Mouse (Mus musculus): ENCODE data around the gene Sec14l3. TPM values are rescaled to one million over a fixed set of nuclear protein-coding genes. Genes with fewer than 3 reads are reported as not detected.

Sec14l3 gene
- total RNA-seq, 1 experiment from 2014 or later: 0.56 TPM

DNA sequence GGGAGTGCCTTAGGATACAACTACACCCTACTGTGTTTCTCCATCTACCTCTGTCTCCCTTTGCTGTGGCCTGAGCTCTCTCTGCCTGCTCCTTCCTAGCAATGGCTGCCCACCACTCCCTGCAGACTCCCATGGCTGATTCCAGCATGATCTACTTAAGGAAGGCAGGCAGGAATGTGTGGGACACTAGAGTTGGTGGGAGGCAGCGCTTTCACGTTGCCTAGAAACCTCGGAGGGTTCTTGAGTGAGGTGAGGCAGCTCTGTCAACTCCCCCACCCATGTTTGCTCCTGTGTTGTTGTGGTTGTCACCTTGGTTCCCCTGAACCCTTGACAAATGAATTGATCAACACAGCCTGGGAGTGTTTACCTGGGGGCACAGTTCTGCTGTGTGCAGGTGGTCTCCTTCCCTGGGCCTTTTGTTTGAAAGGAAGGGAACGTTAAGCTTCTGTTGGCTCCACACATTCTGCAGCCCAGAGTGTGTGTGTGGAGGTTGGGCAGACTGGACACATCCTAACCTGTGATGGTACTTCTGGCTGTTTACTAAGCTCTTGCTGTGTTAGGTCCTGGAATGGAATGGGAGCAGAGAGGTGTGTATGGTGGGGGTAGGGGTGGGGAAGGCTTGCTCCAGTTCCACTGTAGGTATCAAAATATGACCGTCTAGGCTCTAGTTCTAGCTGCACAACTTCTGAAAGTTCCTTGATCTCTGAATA is 3.6 kb upstream of the Sec14l3 start:
- no peak for DNase-seq

DNA sequence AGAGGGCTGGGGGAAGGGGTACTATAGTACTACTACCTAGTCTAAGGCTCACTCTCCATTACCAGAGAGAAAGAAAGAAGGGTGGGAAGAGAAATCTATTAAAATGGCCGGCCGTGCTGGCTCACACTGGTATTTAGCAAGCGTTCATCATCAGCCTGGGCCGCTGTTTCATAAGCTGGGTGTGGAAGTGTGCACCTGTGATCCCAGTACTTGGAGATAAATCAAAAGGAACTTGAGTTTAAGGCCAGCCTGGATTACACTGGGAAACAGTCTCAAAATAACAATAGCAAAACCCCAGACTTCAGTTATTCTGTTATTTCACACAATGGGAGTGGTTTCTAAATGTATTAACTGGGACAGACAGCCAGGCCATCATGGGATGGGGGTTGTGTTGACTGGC is 2.1 kb upstream of the Sec14l3 start:
- no peak for DNase-seq

DNA sequence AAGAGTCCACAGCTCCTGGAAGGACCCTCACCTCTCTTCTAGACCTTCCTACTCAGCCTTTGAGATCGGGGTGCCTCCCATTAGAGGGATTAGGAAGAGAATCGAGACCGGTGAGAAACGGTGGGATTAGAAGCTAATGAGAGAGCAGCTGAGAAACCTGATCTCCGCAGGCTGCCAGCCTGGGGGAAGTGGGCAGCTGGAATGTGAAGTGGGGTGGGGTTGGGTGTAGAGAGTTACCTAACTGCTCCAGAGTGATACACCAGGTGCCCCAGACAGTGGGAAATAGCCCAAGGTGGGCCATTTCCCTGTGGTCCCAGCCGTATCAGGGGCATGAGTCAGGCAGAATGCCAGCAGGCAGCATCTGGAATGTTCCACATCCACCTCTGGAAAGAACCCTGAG is 1.7 kb upstream of the Sec14l3 start:
- DNase-seq: no peak

DNA sequence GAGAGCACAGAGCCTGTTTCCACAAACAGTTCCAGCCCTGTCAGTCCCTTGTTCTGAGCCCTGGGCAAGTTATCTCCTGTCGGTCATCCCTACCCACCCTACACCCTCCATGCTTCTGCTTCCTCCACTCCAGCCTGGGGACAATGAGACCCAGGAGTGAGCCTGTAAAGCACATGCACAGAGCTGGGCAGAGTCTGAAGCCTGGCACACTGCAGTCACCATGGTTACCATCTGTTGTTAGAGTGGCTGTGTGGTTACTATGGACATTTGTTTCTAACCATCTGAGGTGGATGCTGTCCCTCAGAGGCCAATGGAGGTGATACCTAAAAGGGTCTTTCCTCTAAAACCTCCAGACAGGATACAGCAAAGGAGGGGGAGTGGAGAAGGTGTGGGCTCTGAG is 5.0 kb downstream of the Sec14l3 start:
- no peak for DNase-seq

DNA sequence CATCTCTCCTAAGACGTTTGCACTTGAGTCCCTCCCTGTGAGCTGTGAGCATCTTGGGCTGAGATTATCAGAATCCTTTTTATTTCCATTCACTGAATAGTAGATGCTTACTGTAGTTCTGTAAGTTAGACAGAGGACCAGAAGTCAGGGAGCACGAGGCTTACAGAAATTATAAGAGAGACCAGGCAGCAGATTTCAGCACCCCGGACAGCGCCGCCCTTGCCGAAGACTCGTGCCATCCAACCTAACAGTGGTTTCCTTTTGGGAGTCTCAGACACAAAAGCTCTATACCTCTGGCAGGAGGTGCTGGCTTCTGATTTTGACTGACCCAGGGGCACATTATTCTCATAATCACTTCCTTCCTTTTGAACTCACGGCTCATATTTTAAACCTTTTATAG is 12.0 kb downstream of the Sec14l3 start:
- peak; percentile 83 for DNase-seq

DNA sequence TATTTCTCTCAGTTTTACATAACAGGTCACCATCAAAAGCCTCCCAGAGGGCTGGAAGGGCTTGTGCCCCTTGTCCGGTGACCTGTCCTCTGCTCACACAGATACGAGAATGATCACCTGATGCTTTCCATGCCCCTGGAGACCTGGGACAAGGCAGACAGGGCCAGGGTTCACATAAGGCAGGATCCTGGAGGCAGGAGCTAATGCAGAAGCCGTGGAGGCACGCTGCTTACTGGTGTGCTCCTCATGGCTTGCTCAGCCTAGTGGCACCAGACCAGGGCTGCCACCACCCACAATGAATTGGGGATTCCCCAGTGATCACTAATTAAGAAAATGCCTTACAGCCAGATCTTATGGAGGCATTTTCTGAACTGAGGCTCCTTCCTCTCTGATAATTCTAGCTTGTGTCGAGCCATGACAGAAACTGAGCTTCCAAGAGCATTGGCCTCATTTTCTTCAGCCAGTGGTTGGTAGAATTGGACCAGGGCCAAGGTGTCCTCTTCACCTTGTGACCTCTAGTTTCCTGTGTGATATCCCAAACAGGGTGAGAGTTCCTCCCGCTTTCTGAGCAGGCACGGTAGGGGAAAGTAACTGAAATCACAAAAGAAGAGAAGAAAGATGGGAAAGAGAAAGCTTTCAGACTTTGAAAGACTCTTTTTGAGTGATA is 13.8 kb downstream of the Sec14l3 start:
- DNase-seq: no peak

DNA sequence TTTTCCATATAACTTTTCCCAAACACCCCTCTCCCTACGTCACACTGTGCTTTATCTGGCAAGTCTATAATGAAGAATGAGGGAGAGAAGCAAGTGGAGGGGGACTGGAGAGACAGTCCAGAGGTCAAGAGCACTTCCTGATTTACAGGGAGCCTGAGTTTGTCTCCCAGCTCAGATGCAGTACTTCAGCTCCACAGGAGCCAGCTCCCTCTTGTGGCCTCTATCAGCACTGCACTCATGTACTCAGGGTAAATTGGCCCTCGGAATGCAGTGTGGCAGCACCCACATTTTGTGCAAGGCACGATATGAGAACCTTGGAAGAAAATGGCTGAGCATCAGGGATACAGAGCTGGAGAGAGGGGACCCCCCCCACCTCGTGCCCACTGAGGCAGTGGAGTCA is 15.6 kb downstream of the Sec14l3 start:
- DNase-seq: peak; percentile 72

DNA sequence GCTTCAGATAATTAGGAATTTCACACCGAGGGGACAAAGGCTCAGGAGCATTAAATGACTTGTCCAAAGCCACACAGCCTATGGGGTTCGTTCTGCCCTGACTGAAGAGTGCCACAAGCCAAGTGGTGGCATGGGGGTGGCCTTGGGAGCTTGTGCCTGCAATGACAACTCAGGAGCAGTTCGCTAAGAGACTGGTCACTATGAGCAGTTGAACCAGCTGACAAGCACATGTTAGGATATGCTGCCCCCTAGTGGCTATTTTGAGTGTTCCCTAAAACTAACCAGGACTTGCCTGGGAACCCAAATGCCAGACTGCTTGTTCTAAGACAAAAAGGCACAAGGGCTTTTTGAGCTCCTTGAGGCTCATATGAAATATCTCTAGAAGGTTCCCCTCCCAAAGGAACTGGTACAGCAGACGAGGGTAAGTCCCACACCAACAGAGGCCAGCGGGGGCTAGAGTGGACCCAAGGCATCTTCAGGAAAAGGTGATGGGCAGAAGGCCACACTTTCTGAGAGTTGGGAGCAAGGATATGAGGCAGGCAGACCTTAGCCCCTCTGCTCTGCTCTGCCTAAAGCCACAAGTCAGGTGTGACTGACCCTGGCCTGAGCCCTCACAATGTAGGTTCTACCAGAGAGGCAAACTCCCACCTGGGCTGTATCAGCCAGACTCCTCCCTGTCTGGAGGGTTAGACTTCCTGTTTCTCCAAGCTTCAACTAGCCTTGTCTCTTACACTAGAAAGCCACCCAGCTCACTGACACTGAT is 18.9 kb downstream of the Sec14l3 start:
- peak; percentile 77 for DNase-seq

DNA sequence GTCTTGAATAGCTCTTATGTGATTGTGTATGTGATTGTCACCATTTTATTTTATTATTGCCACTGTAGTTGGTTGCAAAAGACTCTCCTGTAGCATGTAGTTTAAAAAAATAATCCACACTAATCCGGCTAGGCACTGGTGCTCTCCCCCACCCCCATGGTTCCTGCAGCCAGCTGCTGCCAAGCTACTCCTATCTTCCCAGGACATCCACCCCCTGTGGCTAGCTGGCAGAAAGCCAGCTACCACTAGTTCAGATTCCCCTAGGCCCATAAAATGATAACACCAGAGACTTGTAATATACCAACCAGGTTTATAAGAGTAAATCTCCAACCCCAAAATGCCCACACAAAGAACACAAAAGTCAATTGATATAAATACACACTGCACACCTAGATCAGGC is 21.6 kb downstream of the Sec14l3 start:
- no peak for DNase-seq

DNA sequence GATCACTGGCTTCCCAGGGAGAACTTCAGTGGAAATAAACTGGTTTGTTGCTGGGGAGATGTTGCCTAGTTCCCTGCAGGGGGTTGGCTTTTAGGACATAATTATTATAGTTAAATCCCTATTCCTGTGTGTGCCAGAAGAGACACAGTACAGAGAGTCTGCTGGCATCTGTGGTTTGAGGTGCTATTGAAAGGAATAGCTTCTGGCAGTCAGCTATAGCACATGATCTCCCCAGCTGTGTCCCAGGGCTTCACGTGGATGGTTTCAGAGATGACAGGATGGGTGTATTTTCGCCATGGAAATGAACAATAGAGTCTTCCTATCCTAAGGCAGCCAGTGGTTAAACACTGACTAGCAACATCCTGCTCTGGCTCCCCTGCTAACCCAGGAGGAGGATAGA is 22.6 kb downstream of the Sec14l3 start:
- DNase-seq: no peak

DNA sequence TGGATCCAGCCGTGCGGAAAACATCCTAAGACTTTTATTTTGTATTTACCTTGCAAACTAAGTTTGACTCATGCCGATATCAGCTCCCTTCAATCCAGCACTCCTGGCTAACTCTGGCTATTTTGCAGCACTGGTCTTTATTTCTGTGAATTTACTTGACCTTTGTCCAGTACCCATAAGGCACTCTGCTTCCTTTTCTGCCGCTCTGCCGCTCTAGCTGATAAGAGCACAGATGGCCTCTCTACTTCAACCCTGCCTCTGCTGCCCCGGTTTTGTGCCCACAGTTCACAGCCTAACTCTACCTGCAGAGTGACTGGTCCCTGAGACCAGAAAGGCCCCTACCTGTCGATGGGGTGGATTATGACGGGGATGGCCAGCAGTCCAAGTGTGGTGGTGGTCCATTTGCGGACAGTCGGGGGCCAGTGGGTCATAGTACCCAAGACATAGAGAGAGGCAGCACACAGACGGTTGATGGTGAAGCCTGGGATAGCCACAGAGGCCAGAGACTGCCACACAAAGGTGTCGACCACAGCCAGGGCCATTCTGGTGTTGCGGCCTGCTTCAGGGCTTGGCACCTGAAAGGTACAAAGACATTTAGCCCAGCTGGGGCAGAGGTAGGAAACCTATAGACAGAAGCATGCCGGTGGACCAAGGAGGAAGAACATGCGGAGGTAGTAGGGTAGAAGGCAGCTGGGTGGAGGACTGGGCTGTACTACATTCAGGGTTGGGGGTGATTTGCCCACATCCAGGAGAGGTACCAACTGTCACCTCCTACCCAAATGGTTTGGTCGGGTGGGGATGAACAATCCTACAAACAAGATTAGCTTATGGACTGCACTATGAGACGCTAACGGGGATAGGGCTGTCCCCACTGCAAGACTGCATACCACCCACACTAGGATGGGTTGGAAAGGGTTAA is 29.1 kb downstream of the Sec14l3 start:
- no peak for DNase-seq

DNA sequence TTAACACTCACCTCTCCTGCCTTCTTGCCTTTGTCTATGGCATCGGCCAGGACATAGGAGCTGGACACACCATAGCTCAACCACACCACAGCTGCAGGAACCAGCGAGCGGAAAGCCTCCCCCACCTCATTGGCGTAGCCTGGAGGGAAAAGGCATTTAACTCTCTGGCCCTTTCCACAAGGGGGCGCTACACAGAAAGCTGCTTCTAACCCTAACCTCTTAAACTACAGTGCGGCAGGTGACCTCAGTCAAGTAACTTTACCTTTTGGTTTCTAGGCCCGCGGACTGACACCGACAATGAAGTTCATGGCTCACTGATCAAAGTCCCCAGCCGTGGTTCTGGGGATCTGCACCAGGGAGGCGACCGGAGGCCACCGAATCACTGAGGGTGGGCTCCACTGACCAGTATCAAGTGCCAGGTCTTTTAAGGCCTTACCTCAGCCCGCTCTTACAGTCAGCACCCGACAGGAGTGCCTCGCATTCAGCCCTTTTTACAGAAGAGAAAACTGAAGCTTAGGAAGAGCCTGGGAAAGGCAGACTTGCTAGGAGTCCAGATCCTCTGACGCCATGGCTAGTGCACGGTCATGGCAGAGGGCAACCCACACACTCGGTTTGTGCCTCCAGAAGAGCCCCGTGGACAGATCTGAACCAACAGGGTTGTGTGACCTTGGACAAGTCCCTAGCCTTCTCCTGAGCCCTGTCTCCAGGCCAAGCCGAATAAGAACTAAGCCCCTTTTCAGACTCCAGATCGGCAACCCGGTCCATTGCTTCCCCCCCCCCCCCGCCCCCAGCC is 29.9 kb downstream of the Sec14l3 start:
- peak; percentile 86 for DNase-seq

DNA sequence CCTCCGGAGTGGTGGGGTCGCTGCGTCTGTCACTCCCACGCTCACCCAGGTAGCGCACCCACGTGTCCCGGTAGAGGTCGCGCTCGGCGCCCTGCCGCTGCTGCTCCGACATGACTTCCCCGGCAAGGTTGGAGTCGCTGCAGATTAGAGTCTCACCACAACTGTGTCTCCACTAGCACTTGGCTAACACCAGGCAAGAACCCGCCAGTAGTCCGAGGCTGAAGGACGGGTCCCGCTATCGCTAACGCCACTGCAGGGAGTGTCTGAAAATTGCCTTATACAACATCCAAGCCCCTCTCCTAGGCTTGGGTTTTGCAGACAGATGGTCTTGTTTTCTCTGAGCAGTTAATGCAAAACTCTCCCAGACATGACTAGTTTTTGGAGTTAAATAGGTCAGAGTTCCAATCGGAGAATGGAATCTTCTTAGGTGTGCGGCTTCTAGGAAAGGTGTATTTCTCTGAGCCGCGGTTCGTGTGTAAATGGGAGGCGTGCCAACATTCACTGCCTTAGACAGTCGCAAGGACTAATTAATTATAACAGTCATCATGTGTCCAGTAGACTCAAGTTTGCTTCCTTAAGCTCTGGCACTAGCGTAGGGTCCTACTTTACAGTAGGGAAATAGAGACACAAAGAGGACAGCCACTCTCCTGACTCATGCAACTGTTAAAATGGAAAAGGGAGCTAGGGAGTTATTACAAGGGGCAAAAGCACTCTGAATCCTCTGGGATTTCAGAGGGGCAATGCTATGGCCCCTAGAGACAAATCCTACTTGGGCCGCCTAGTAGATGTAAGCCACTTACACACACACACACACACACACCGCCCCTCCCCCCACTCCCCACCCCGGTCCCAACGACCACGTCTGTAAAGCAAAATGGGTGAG is 30.8 kb downstream of the Sec14l3 start, which contains the start of gene Mtfp1:
Mtfp1 (minus strand) TSS at position 275 of the 883 bp plus-strand sequence.
- peak; percentile 73 for DNase-seq

DNA sequence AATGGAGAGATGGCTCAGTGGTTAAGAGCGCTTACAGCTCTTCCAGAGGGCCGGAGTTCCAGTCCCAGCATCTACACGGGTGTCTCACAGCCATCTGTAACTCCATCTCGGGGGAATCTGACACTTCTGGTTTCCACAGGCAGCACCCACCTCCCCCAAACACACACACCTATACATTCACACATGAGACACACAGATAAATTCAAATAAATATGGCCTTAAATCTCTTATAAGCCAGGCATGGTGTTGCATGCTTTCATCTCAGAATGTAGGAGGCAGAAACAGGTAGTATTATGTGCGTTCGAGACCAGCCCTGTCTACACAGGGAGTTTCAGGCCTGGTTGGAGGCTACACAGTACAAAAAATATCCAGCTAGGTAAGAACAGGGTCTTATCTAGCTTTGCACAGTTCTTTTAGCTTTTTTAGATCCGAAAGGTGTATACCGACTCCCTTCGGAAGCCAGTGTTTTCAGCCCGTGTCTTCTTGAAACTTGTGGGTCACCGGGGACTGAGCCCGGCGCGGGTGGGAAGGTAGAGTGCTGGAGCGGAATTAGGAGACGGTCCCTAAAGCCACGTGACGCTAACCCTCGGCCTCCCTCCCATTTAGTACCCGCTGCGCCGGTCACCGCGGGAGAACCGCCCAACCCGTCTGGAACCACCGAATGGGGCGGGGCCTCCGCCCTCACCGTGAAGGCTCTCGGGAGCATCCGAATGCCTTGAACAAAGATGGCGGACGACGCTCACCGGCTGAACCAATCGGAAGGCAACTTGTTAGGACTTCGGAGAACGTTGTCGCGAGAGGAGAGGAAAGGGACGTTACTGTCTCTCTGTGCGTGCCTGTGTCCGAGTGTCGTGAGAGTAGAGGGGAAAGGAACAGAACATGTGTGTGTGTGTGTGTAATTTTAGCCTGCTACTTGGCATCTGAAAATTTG is 31.7 kb downstream of the Sec14l3 start:
- DNase-seq: peak; percentile 99

DNA sequence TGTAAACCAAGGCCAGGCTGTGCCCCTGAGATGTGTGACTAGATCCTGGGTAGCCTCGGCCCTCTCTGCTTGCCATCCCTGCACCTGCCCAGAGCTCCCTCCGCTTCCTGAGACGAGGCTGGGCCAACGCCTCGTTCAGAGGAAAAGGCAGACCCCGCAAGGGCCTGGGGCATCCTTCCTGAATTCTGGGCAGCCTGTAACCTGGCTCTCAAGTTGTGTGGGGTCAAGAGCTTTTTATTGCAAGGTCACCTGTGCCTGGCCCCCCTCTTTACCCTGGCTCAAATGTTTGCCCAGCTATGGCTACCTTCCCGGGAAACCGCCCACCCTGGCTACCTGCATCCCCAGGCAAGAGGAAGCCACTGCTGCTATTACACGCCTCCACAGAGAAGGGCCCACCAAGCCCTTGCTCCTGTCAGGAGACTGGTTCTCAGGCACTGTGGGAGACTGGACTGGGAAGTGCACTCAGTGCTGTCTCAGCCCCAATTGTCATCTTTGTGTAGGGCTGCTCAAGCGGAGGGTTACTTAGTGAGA is 32.5 kb downstream of the Sec14l3 start:
- DNase-seq: peak; percentile 35

DNA sequence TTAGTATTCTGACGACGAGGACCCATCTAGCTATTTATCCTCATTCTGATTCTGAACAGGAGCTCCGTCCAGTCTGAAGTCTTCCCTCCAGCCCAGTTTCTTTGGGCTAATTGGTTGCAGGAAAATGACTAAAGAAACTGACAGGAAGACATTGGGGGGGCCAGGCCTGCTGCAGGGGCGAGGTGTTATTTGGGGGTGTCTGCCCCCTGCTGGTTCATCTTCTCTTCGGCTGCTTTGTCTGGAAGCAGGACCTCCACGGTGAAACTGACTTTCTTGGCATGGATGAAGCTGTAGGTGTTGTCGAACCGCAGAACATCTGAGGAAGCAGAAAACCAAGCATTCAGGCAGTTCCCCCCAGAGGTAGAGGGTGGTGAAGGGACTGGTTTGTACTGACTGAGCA is 33.5 kb downstream of the Sec14l3 start:
- DNase-seq: no peak

DNA sequence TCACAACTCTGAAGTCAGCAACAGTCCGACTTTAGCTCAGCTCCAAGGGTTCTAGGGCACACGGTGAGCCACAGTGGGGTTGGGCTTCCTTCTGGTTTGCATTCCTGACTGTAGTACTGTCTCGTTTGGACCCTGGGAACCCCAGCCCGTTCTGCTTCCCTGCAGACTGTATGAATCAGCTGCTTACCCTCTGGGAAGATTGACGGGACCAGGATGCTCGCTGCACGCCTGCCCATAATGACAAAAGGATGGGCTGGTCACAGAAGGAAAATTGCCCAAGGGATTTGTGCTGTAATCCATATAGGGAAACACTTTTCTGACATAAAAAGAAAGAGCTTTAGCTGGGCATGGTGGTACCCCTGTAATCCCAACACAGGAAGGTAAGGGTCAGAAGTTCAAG is 34.2 kb downstream of the Sec14l3 start:
- no peak for DNase-seq

DNA sequence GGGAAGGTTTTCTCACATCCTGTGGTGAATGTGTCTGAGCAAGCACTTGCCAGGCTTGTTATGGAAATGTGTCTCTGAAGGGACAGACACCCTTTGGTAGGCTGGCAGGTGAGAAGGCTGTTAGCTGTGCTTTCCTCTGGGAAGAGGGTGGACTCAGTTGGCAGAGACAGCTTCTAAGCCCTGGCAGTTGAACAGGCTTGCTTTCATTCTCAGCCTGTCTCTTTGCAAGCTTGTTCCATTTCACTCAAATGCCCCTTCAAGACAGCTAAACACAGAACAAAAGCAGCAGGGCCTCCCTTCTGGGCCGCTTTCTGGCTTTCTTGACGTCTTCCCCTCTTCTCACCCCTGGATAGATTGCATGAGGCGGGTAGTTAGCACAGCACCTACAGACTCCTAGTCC is 34.8 kb downstream of the Sec14l3 start:
- DNase-seq: no peak

DNA sequence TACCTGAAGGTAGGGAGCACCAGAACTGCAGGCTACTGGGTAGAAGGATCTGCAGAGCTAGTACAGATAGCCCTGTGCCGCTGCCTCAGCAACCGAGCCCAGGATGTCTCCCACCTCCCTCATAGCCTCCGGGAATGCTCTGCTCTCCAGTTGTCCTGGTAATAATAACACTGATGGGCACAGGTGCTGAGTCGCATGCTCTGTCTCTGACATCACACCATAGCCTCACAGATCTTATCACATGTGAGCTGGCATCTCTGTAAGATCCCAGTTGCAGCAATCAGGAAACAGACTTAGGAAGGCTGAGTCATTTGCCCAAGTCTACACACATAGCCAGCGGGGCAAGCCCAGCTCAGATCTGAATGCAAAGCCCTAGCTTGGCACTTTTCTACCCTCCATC is 37.2 kb downstream of the Sec14l3 start:
- peak; percentile 31 for DNase-seq
